Mouse (Mus musculus): ENCODE measurements around the gene Pde4dip.

DNA sequence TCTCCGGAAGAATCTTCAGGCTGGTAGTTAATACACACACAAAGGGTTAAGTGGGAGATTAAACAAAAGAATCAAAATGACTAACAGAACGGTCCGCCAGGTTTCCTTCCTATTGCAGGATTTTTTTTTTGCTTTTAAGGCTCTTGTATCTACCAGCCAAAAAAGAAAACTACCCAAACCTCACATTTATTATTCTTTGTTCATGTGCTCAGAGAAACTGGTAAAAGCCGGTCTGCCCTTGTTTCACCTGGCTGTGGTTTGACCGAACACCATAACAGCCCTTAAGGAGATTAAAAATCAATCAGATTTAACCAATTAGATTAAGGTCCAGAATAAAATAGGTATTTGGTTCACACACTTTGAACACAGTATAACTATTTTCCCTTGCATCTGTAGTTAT, 124.4 kb downstream of the Pde4dip start:
- TF ChIP-seq TCF12 (IDR thresholded peaks at IDR 0.05; ENCODE audit: insufficient read depth, poor library complexity, severe bottlenecking) (no peak), POLR2AphosphoS2 (IDR thresholded peaks at IDR 0.05; ENCODE audit: insufficient read length, low read depth) (no peak), MAX (IDR thresholded peaks at IDR 0.05; ENCODE audit: low read depth) (no peak), TCF3 (IDR thresholded peaks at IDR 0.05; ENCODE audit: insufficient read length, low read depth) (no peak), MYOD1 (IDR thresholded peaks at IDR 0.05; ENCODE audit: control insufficient read depth in 1 of 3, insufficient read length in 2 of 3, low read depth in 2 of 3) (no peak), REST (IDR thresholded peaks at IDR 0.05; ENCODE audit: insufficient read depth, insufficient read length) (no peak), MYOG (IDR thresholded peaks at IDR 0.05; ENCODE audit: control insufficient read depth in 1 of 3, insufficient read depth in 1 of 3, insufficient read length in 2 of 3, low read depth in 2 of 3) (no peak), POLR2A (IDR thresholded peaks at IDR 0.05; ENCODE audit: insufficient read length, low read depth) (no peak), CEBPB (IDR thresholded peaks at IDR 0.05; ENCODE audit: insufficient read depth, poor library complexity, severe bottlenecking) (no peak), E2F4 (IDR thresholded peaks at IDR 0.05; ENCODE audit: insufficient read depth) (no peak), USF1 (IDR thresholded peaks at IDR 0.05; ENCODE audit: low read depth) (no peak), SRF (IDR thresholded peaks at IDR 0.05; ENCODE audit: control insufficient read depth, insufficient read length, low read depth) (no peak)

Measured in myocyte (in vitro differentiated cells).